In genomic region chr15:84065140-84065539, GRCm38 (mm10) we compare ENCODE assay signal across 8 mouse cellular contexts. TPM values are rescaled to one million over a fixed set of nuclear protein-coding genes. Genes with fewer than 3 reads are reported as not detected.
DNase-seq lines count a peak whose midpoint lies in the region; ATAC-seq and TF ChIP-seq lines count a peak whose summit lies in the region.

TSS of gene Efcab6 (minus strand) at chr15:84065379.

- H3K9me3 ChIP-seq in kidney, embryonic 15.5 days (replicated peaks): 0 out of 2 replicates have a peak, but pooled peaks cover 5% of the 10 kb centered on the region
- peaks cover 4% of the 10 kb centered on the region for H3K9me3 ChIP-seq in embryonic facial prominence, embryonic 10.5 days
- H3K9me3 ChIP-seq in neural tube, embryonic 15.5 days (replicated peaks): no peaks in the 10 kb centered on the region

- H3K4me2 ChIP-seq in kidney, embryonic 15.5 days: peak within 1 kb of the TSS; percentile 52
- H3K4me2 ChIP-seq in neural tube, embryonic 15.5 days: peak within 1 kb of the TSS; percentile 87

- H3K27me3 ChIP-seq in kidney, embryonic 15.5 days: peaks cover 64% of the 10 kb centered on the region
- H3K27me3 ChIP-seq in embryonic facial prominence, embryonic 10.5 days (replicated peaks; ENCODE audit: low read depth, poor library complexity, severe bottlenecking): peaks cover 54% of the 10 kb centered on the region
- H3K27me3 ChIP-seq in neural tube, embryonic 15.5 days (replicated peaks): peaks cover 18% of the 10 kb centered on the region

- 2% methylated on average over 29 of the region's 29 CpGs for WGBS in kidney, embryonic 15.5 days
- WGBS in embryonic facial prominence, embryonic 10.5 days: 3% methylated on average over 29 of the region's 29 CpGs
- 2% methylated on average over 25 of the region's 29 CpGs for whole genome bisulfite sequencing in neural tube, embryonic 15.5 days

- no peak within 1 kb of the TSS for H3K27ac ChIP-seq in kidney, embryonic 15.5 days
- no peak within 1 kb of the TSS for H3K27ac ChIP-seq in embryonic facial prominence, embryonic 10.5 days (replicated peaks)
- H3K27ac ChIP-seq in left cerebral cortex, adult 2 months: peak within 1 kb of the TSS; percentile 66
- no peak within 1 kb of the TSS for H3K27ac ChIP-seq in neural tube, embryonic 15.5 days (replicated peaks)

- peaks cover 5% of the 10 kb centered on the region; the same call in 1 of the 2 replicates for H3K4me1 ChIP-seq in kidney, embryonic 15.5 days
- peaks cover 31% of the 10 kb centered on the region for H3K4me1 ChIP-seq in embryonic facial prominence, embryonic 10.5 days
- peaks cover 23% of the 10 kb centered on the region for H3K4me1 ChIP-seq in neural tube, embryonic 15.5 days

- no peak within 1 kb of the TSS for H3K9ac ChIP-seq in kidney, embryonic 15.5 days
- peak within 1 kb of the TSS; percentile 23; the same call in 1 of the 2 replicates for H3K9ac ChIP-seq in neural tube, embryonic 15.5 days (replicated peaks)

- ATAC-seq in kidney, embryonic 15.5 days (replicated peaks; ENCODE audit: low FRiP score): no peak
- ATAC-seq in neural tube, embryonic 15.5 days (ENCODE audit: low FRiP score): peak; percentile 82

- H3K36me3 ChIP-seq in kidney, embryonic 15.5 days: no peaks in the 10 kb centered on the region
- no peaks in the 10 kb centered on the region for H3K36me3 ChIP-seq in embryonic facial prominence, embryonic 10.5 days (replicated peaks)
- H3K36me3 ChIP-seq in neural tube, embryonic 15.5 days: no peaks in the 10 kb centered on the region

- no peak for DNase-seq in kidney, adult 18-20 months
- DNase-seq in embryonic facial prominence, embryonic 10.5 days (ENCODE audit: low spot score): peak; percentile 69
- peak; percentile 73 to 75 for DNase-seq in left cerebral cortex, adult 2 months (ENCODE audit: extremely low spot score in 1 of 2, low spot score in 2 of 2)
- DNase-seq in yolk sac, embryonic 10.5 days (ENCODE audit: low spot score): no peak
- no peak for DNase-seq in spleen, postnatal 10 days (ENCODE audit: low spot score in 2 of 2)
- DNase-seq in heart, postnatal 25 days (ENCODE audit: low spot score): no peak

- no peak for TF ChIP-seq CTCF in left cerebral cortex, adult 2 months (IDR thresholded peaks at IDR 0.05)

- peak within 1 kb of the TSS; percentile 25 for H3K4me3 ChIP-seq in kidney, embryonic 15.5 days (replicated peaks)
- H3K4me3 ChIP-seq in embryonic facial prominence, embryonic 10.5 days: peak within 1 kb of the TSS; percentile 57
- peak within 1 kb of the TSS; percentile 61 for H3K4me3 ChIP-seq in left cerebral cortex, adult 2 months
- H3K4me3 ChIP-seq in neural tube, embryonic 15.5 days (replicated peaks): peak within 1 kb of the TSS; percentile 44

- intact Hi-C loops in left cerebral cortex, adult 2 months (cut with DNase I): loop anchor here (5.0 kb wide), 1 partner anchor 283 kb away; no protein-coding TSS in a partner anchor
- intact Hi-C loops in heart, postnatal 25 days (cut with DNase I): loop anchor here (10.0 kb wide), 1 partner anchor 430 kb away; no protein-coding TSS in a partner anchor

RNA-seq across cellular contexts. Expression of gene Efcab6, which starts in this region (rescaled TPM):
- polyA plus RNA-seq in kidney, embryonic 15.5 days (2015; fragmentation: Nextera tagmentation; extraction: Ambion mirVana): 0.16 and 0.27 TPM in 2 replicates
- polyA plus RNA-seq in embryonic facial prominence, embryonic 10.5 days (2016; fragmentation: Nextera tagmentation; extraction: Ambion mirVana): 0.52 and 0.71 TPM in 2 replicates
- 10 to 100 TPM; 16.7 to 17.5 TPM for total RNA-seq in left cerebral cortex, adult 2 months (2021)
- polyA plus RNA-seq in neural tube, embryonic 15.5 days (2015; fragmentation: Nextera tagmentation; extraction: Ambion mirVana): 0.82 TPM in 2 replicates
- total RNA-seq in heart, postnatal 25 days (2021): not detected

Comparison
In these comparisons a context has a peak if more than half of its experiments do, and no peak if none do; other contexts are left out.
1. RNA of gene Efcab6 (total RNA-seq): 16.7 to 17.5 TPM in left cerebral cortex, adult 2 months; not detected in heart, postnatal 25 days; every median in the first group is over 10 times any median in the second.
2. Peak in DNase-seq and H3K4me3 ChIP-seq in embryonic facial prominence, embryonic 10.5 days; RNA of the gene not detected or under 1 TPM.
3. Peak in ATAC-seq, H3K4me3 ChIP-seq, H3K9ac ChIP-seq and H3K4me2 ChIP-seq in neural tube, embryonic 15.5 days; RNA of the gene not detected or under 1 TPM.
4. DNase-seq: peak in left cerebral cortex, adult 2 months (2 of 2); none in kidney, adult 18-20 months (single experiment), yolk sac, embryonic 10.5 days (single experiment), spleen, postnatal 10 days (0 of 2) and heart, postnatal 25 days (single experiment).
5. Peak in every context shown above with its lines, with median percentiles within 50 percentile points of each other: H3K4me3 ChIP-seq.